ENCODE assay signal across 27 mouse cellular contexts in genomic region chr2:59672686-59673085, GRCm38 (mm10).
DNase-seq lines count a peak whose midpoint lies in the region; ATAC-seq and TF ChIP-seq lines count a peak whose summit lies in the region.
"Had no signal": no experiment of that assay in that cellular context is flagged by ENCODE, and none has a peak within 500 bp of the region (broad histone marks: within the 10 kb centered on the region; RNA-seq: fewer than 3 reads in every experiment).

No protein-coding gene starts in this region.

- no peaks in the 10 kb centered on the region for H3K9me3 ChIP-seq in heart, embryonic 11.5 days (replicated peaks; ENCODE audit: control insufficient read depth, low read length)
- H3K9me3 ChIP-seq: forebrain, embryonic 10.5 days; G1E; hindbrain, embryonic 10.5 days; liver, embryonic 13.5 days; megakaryocyte, embryonic 14.5 days; midbrain, embryonic 13.5 days; stomach, embryonic 15.5 days had no signal

- no peak for ATAC-seq in heart, embryonic 11.5 days (replicated peaks; ENCODE audit: insufficient number of reproducible peaks, low FRiP score, low TSS enrichment)
- ATAC-seq: forebrain, embryonic 16.5 days; hindbrain, embryonic 16.5 days; intestine, postnatal 0 days; midbrain, embryonic 13.5 days; Patski had no signal

- WGBS in heart, embryonic 11.5 days (ENCODE audit: insufficient replicate concordance), result 68% methylated on average over 8 of the region's 8 CpGs
- WGBS in kidney, adult 2 months, result 41% methylated on average over 8 of the region's 8 CpGs
- WGBS in liver, adult 2 months, result 80% methylated on average over 8 of the region's 8 CpGs
- 94% methylated on average over 8 of the region's 8 CpGs for WGBS in thymus, adult 2 months

- H3K4me1 ChIP-seq in heart, embryonic 11.5 days (ENCODE audit: control insufficient read depth, insufficient read depth, low read length), result peaks cover 64% of the 10 kb centered on the region
- peaks cover 50% of the 10 kb centered on the region for H3K4me1 ChIP-seq in kidney, adult 2 months (ENCODE audit: control insufficient read depth, insufficient read depth, low read length)
- peaks cover 8% of the 10 kb centered on the region for H3K4me1 ChIP-seq in liver, adult 2 months (ENCODE audit: control insufficient read depth, insufficient read depth, low read length)
- peaks cover 4% of the 10 kb centered on the region; the same call in 1 of the 2 replicates for H3K4me1 ChIP-seq in thymus, adult 2 months (replicated peaks; ENCODE audit: control insufficient read depth, insufficient read depth, low read length)
- H3K4me1 ChIP-seq: midbrain, embryonic 13.5 days had no signal

- H3K4me3 ChIP-seq in heart, embryonic 11.5 days (ENCODE audit: low read depth, low read length), result no peak overlapping the region
- H3K4me3 ChIP-seq in kidney, adult 2 months (ENCODE audit: insufficient read depth, low read depth, low read length), result no peak overlapping the region
- no peak overlapping the region for H3K4me3 ChIP-seq in liver, adult 2 months (ENCODE audit: insufficient read depth, low read depth, low read length)
- H3K4me3 ChIP-seq in thymus, adult 2 months (ENCODE audit: control insufficient read depth, insufficient read depth, low read length), result no peak overlapping the region
- H3K4me3 ChIP-seq: forebrain, embryonic 10.5 days; hindbrain, embryonic 10.5 days; layer of hippocampus, adult 2 months; liver, embryonic 13.5 days; megakaryocyte, embryonic 14.5 days; midbrain, embryonic 13.5 days; stomach, embryonic 15.5 days had no signal

- TF ChIP-seq POLR2A in kidney, adult 2 months (IDR thresholded peaks at IDR 0.05; ENCODE audit: low read depth, low read length), result no peak
- TF ChIP-seq POLR2A in liver, adult 2 months (IDR thresholded peaks at IDR 0.05; ENCODE audit: extremely low read depth, insufficient read depth, low read length), result no peak
- no peak for TF ChIP-seq POLR2A in thymus, adult 2 months (IDR thresholded peaks at IDR 0.05; ENCODE audit: control insufficient read depth, extremely low read depth, insufficient read depth, low read length, poor library complexity)

- H3K79me2 ChIP-seq in liver, adult 2 months (ENCODE audit: control insufficient read depth, insufficient read depth, low read length), result peaks cover 11% of the 10 kb centered on the region; the same call in 1 of the 2 replicates

- no peak for TF ChIP-seq CTCF in kidney, adult 2 months (conservative IDR thresholded peaks at IDR 0.05; ENCODE audit: insufficient read depth, insufficient read length, low read depth, low read length)
- TF ChIP-seq CTCF in liver, adult 2 months (IDR thresholded peaks at IDR 0.05; ENCODE audit: low read depth, low read length), result no peak
- TF ChIP-seq CTCF in thymus, adult 2 months (IDR thresholded peaks at IDR 0.05; ENCODE audit: borderline replicate concordance, control insufficient read depth, extremely low read depth, insufficient read depth, low read length, poor library complexity), result no peak

- H3K4me2 ChIP-seq in heart, embryonic 11.5 days, result no peak overlapping the region
- H3K4me2 ChIP-seq: liver, embryonic 13.5 days; midbrain, embryonic 13.5 days; stomach, embryonic 15.5 days had no signal

- H3K9ac ChIP-seq in heart, embryonic 11.5 days (ENCODE audit: low read depth, low read length), result no peak overlapping the region
- H3K9ac ChIP-seq in liver, adult 2 months (ENCODE audit: low read depth, low read length), result no peak overlapping the region
- H3K9ac ChIP-seq: liver, embryonic 13.5 days; midbrain, embryonic 13.5 days; stomach, embryonic 15.5 days had no signal

- no peak for DNase-seq in heart, adult 8-10 months (ENCODE audit: low spot score)
- DNase-seq in kidney, adult 2 months, result no peak
- no peak for DNase-seq in kidney, postnatal 10 days
- no peak for DNase-seq in liver, adult 2 months (ENCODE audit: extremely low read depth, low read depth, low spot score)
- no peak for DNase-seq in liver
- no peak for DNase-seq in thymus, adult 2 months
- DNase-seq: adrenal gland, postnatal 36 days; B cell, adult 2 months; cerebellum, adult 11 months; cerebellum, adult 9-11 months; gastrocnemius, postnatal 36 days; liver, embryonic 13.5 days; lung, adult 2 months; thymus, postnatal 36 days had no signal

- no peaks in the 10 kb centered on the region for H3K36me3 ChIP-seq in heart, embryonic 11.5 days (ENCODE audit: control insufficient read depth, insufficient read depth, low read length)
- no peaks in the 10 kb centered on the region for H3K36me3 ChIP-seq in kidney, adult 2 months (ENCODE audit: control insufficient read depth, insufficient read depth, low read length)
- no peaks in the 10 kb centered on the region for H3K36me3 ChIP-seq in liver, adult 2 months (ENCODE audit: control insufficient read depth, insufficient read depth, low read length)
- H3K36me3 ChIP-seq in thymus, adult 2 months (ENCODE audit: control insufficient read depth, insufficient read depth, low read length), result no peaks in the 10 kb centered on the region
- H3K36me3 ChIP-seq: G1E; hindbrain, embryonic 10.5 days; liver, embryonic 13.5 days; midbrain, embryonic 13.5 days; stomach, embryonic 15.5 days had no signal

- H3K27me3 ChIP-seq in heart, embryonic 11.5 days (ENCODE audit: control insufficient read depth, insufficient read depth, low read length), result no peaks in the 10 kb centered on the region
- no peaks in the 10 kb centered on the region for H3K27me3 ChIP-seq in kidney, adult 2 months (replicated peaks; ENCODE audit: control insufficient read depth, insufficient read depth, low read length)
- no peaks in the 10 kb centered on the region for H3K27me3 ChIP-seq in liver, adult 2 months (ENCODE audit: control insufficient read depth, insufficient read depth, low read length)
- no peaks in the 10 kb centered on the region for H3K27me3 ChIP-seq in thymus, adult 2 months (ENCODE audit: control insufficient read depth, insufficient read depth, low read length)
- H3K27me3 ChIP-seq: CH12.LX; liver, embryonic 13.5 days; midbrain, embryonic 13.5 days; Patski; stomach, embryonic 15.5 days had no signal

- H3K27ac ChIP-seq in heart, embryonic 11.5 days (ENCODE audit: low read depth, low read length), result peak overlapping the region; percentile 89; the same call in 1 of the 2 replicates
- 0 out of 2 replicates have a peak overlapping the region, but pooled peaks have one; percentile 0 for H3K27ac ChIP-seq in kidney, adult 2 months (ENCODE audit: insufficient read depth, low read depth, low read length)
- H3K27ac ChIP-seq in liver, adult 2 months (replicated peaks; ENCODE audit: insufficient read depth, low read depth, low read length), result peak overlapping the region; percentile 46
- no peak overlapping the region for H3K27ac ChIP-seq in thymus, adult 2 months (ENCODE audit: control insufficient read depth, insufficient read depth, low read length)
- H3K27ac ChIP-seq: forebrain, embryonic 10.5 days; hindbrain, embryonic 10.5 days; layer of hippocampus, adult 2 months; liver, embryonic 13.5 days; midbrain, embryonic 13.5 days; stomach, embryonic 15.5 days had no signal
